Mouse (Mus musculus): ENCODE measurements around the gene Nanos1. TPM values are rescaled to one million over a fixed set of nuclear protein-coding genes. Genes with fewer than 3 reads are reported as not detected.

Gene Nanos1
- polyA plus RNA-seq, 1 experiment from 2014 or later: 2.1 TPM

- 60% methylated on average over 1 of the region's 1 CpGs for WGBS
- Histone ChIP-seq H3K27me3 (ENCODE audit: control insufficient read depth, insufficient read depth, low read length) (no peaks in the 10 kb centered on the region), H3K4me3 (ENCODE audit: low read depth, low read length) (no peak overlapping the region), H3K9ac (ENCODE audit: low read length) (no peak overlapping the region), H3K9me3 (ENCODE audit: control insufficient read depth, low read length) (no peaks in the 10 kb centered on the region), H3K4me2 (ENCODE audit: low read depth, severe bottlenecking) (no peak overlapping the region), H3K36me3 (ENCODE audit: control insufficient read depth, insufficient read depth, low read length) (no peaks in the 10 kb centered on the region), H3K4me1 (ENCODE audit: control insufficient read depth, insufficient read depth, low read length) (no peaks in the 10 kb centered on the region), H3K27ac (replicated peaks; ENCODE audit: low read depth, low read length) (no peak overlapping the region)
- DNase-seq (ENCODE audit: low spot score) (no peak), ATAC-seq (ENCODE audit: insufficient number of reproducible peaks, low FRiP score, low TSS enrichment, low read depth) (no peak)
These were observed 15.2 kb upstream of the Nanos1 start for GRCm38 (mm10) chr19:60740560-60740959.

- 74% methylated on average over 5 of the region's 5 CpGs for WGBS
- no peaks in the 10 kb centered on the region for H3K27me3 ChIP-seq (ENCODE audit: control insufficient read depth, insufficient read depth, low read length)
- no peak overlapping the region for H3K4me3 ChIP-seq (ENCODE audit: low read depth, low read length)
- H3K36me3 ChIP-seq (ENCODE audit: control insufficient read depth, insufficient read depth, low read length): no peaks in the 10 kb centered on the region
- DNase-seq (ENCODE audit: low spot score) (no peak), ATAC-seq (ENCODE audit: insufficient number of reproducible peaks, low FRiP score, low TSS enrichment, low read depth) (no peak)
- H3K9me3 ChIP-seq (ENCODE audit: control insufficient read depth, low read length): no peaks in the 10 kb centered on the region
- H3K9ac ChIP-seq (ENCODE audit: low read length): no peak overlapping the region
- H3K4me1 ChIP-seq (ENCODE audit: control insufficient read depth, insufficient read depth, low read length): no peaks in the 10 kb centered on the region
- no peak overlapping the region for H3K27ac ChIP-seq (replicated peaks; ENCODE audit: low read depth, low read length)
- no peak overlapping the region for H3K4me2 ChIP-seq (ENCODE audit: low read depth, severe bottlenecking)
These were observed 11.8 kb upstream of the Nanos1 start for GRCm38 (mm10) chr19:60743767-60744547.

GRCm38 (mm10) chr19:60747801-60748200 is 8.0 kb upstream of the Nanos1 start:
- WGBS: 77% methylated on average over 1 of the region's 1 CpGs

GRCm38 (mm10) chr19:60756192-60757098 is 658 bp downstream of the Nanos1 start:
- peaks cover 2% of the 10 kb centered on the region; the same call in 1 of the 2 replicates for H3K4me1 ChIP-seq (ENCODE audit: control insufficient read depth, insufficient read depth, low read length)
- no peak overlapping the region for H3K27ac ChIP-seq (replicated peaks; ENCODE audit: low read depth, low read length)
- peak; percentile 79 for ATAC-seq (ENCODE audit: insufficient number of reproducible peaks, low FRiP score, low TSS enrichment, low read depth)
- peak overlapping the region; percentile 96 for H3K4me2 ChIP-seq (ENCODE audit: low read depth, severe bottlenecking)
- H3K27me3 ChIP-seq (ENCODE audit: control insufficient read depth, insufficient read depth, low read length): 0 out of 2 replicates have a peak, but pooled peaks cover 2% of the 10 kb centered on the region
- under 1% methylated on average over 84 of the region's 115 CpGs for WGBS
- H3K9ac ChIP-seq (ENCODE audit: low read length): peak overlapping the region; percentile 60
- no peaks in the 10 kb centered on the region for H3K36me3 ChIP-seq (ENCODE audit: control insufficient read depth, insufficient read depth, low read length)
- H3K4me3 ChIP-seq (ENCODE audit: low read depth, low read length): peak overlapping the region; percentile 66
- no peaks in the 10 kb centered on the region for H3K9me3 ChIP-seq (ENCODE audit: control insufficient read depth, low read length)
- peak; percentile 67 for DNase-seq (ENCODE audit: low spot score)

More at GRCm38 (mm10) chr19:60747801-60748200, 8.0 kb upstream of the Nanos1 start:
- Histone ChIP-seq H3K4me3 (ENCODE audit: low read depth, low read length) (no peak overlapping the region), H3K9me3 (ENCODE audit: control insufficient read depth, low read length) (no peaks in the 10 kb centered on the region), H3K4me1 (ENCODE audit: control insufficient read depth, insufficient read depth, low read length) (no peaks in the 10 kb centered on the region), H3K4me2 (ENCODE audit: low read depth, severe bottlenecking) (no peak overlapping the region), H3K36me3 (ENCODE audit: control insufficient read depth, insufficient read depth, low read length) (no peaks in the 10 kb centered on the region), H3K27ac (replicated peaks; ENCODE audit: low read depth, low read length) (no peak overlapping the region), H3K9ac (ENCODE audit: low read length) (no peak overlapping the region), H3K27me3 (ENCODE audit: control insufficient read depth, insufficient read depth, low read length) (no peaks in the 10 kb centered on the region)
- no peak for ATAC-seq (ENCODE audit: insufficient number of reproducible peaks, low FRiP score, low TSS enrichment, low read depth)
- no peak for DNase-seq (ENCODE audit: low spot score)

- no peak overlapping the region for H3K9ac ChIP-seq (ENCODE audit: low read length)
- DNase-seq (ENCODE audit: low spot score) (no peak), ATAC-seq (ENCODE audit: insufficient number of reproducible peaks, low FRiP score, low TSS enrichment, low read depth) (no peak)
- 7% methylated on average over 25 of the region's 25 CpGs for WGBS
- H3K27ac ChIP-seq (replicated peaks; ENCODE audit: low read depth, low read length): no peak overlapping the region
- peak overlapping the region; percentile 66 for H3K4me3 ChIP-seq (ENCODE audit: low read depth, low read length)
- 0 out of 2 replicates have a peak, but pooled peaks cover 2% of the 10 kb centered on the region for H3K27me3 ChIP-seq (ENCODE audit: control insufficient read depth, insufficient read depth, low read length)
- H3K9me3 ChIP-seq (ENCODE audit: control insufficient read depth, low read length): no peaks in the 10 kb centered on the region
- no peaks in the 10 kb centered on the region for H3K36me3 ChIP-seq (ENCODE audit: control insufficient read depth, insufficient read depth, low read length)
- peaks cover 2% of the 10 kb centered on the region; the same call in 1 of the 2 replicates for H3K4me1 ChIP-seq (ENCODE audit: control insufficient read depth, insufficient read depth, low read length)
- peak overlapping the region; percentile 96 for H3K4me2 ChIP-seq (ENCODE audit: low read depth, severe bottlenecking)
These were observed 1.5 kb downstream of the Nanos1 start for GRCm38 (mm10) chr19:60757099-60757785.

- Histone ChIP-seq H3K9ac (ENCODE audit: low read length) (no peak overlapping the region), H3K4me1 (ENCODE audit: control insufficient read depth, insufficient read depth, low read length) (peaks cover 2% of the 10 kb centered on the region; the same call in 1 of the 2 replicates), H3K4me3 (ENCODE audit: low read depth, low read length) (no peak overlapping the region), H3K4me2 (ENCODE audit: low read depth, severe bottlenecking) (no peak overlapping the region), H3K9me3 (ENCODE audit: control insufficient read depth, low read length) (no peaks in the 10 kb centered on the region), H3K27ac (replicated peaks; ENCODE audit: low read depth, low read length) (no peak overlapping the region), H3K36me3 (ENCODE audit: control insufficient read depth, insufficient read depth, low read length) (peaks cover 6% of the 10 kb centered on the region), H3K27me3 (ENCODE audit: control insufficient read depth, insufficient read depth, low read length) (0 out of 2 replicates have a peak, but pooled peaks cover 2% of the 10 kb centered on the region)
- ATAC-seq (ENCODE audit: insufficient number of reproducible peaks, low FRiP score, low TSS enrichment, low read depth): no peak
- DNase-seq (ENCODE audit: low spot score): peak; percentile 24
- WGBS: 81% methylated on average over 4 of the region's 4 CpGs
These were observed 3.4 kb downstream of the Nanos1 start for GRCm38 (mm10) chr19:60758896-60759835.

- Histone ChIP-seq H3K4me3 (ENCODE audit: low read depth, low read length) (no peak overlapping the region), H3K36me3 (ENCODE audit: control insufficient read depth, insufficient read depth, low read length) (peaks cover 23% of the 10 kb centered on the region), H3K27ac (replicated peaks; ENCODE audit: low read depth, low read length) (no peak overlapping the region), H3K9ac (ENCODE audit: low read length) (no peak overlapping the region), H3K4me1 (ENCODE audit: control insufficient read depth, insufficient read depth, low read length) (no peaks in the 10 kb centered on the region), H3K9me3 (ENCODE audit: control insufficient read depth, low read length) (no peaks in the 10 kb centered on the region), H3K27me3 (ENCODE audit: control insufficient read depth, insufficient read depth, low read length) (no peaks in the 10 kb centered on the region), H3K4me2 (ENCODE audit: low read depth, severe bottlenecking) (no peak overlapping the region)
- DNase-seq (ENCODE audit: low spot score): no peak
- no peak for ATAC-seq (ENCODE audit: insufficient number of reproducible peaks, low FRiP score, low TSS enrichment, low read depth)
- WGBS: 92% methylated on average over 6 of the region's 6 CpGs
These were observed 17.6 kb downstream of the Nanos1 start for GRCm38 (mm10) chr19:60773366-60773765.
